Mouse (Mus musculus) right cerebral cortex, postnatal 10 days (tissue): ENCODE results near the gene Cenpq.

Experiments used
- DNase-seq, 2 experiments: peaks; one replicate each; pipeline ENCODE4 v3.0.0; 2021; ENCODE audit warnings: low spot score in 2 of 2

Gene Cenpq

DNA sequence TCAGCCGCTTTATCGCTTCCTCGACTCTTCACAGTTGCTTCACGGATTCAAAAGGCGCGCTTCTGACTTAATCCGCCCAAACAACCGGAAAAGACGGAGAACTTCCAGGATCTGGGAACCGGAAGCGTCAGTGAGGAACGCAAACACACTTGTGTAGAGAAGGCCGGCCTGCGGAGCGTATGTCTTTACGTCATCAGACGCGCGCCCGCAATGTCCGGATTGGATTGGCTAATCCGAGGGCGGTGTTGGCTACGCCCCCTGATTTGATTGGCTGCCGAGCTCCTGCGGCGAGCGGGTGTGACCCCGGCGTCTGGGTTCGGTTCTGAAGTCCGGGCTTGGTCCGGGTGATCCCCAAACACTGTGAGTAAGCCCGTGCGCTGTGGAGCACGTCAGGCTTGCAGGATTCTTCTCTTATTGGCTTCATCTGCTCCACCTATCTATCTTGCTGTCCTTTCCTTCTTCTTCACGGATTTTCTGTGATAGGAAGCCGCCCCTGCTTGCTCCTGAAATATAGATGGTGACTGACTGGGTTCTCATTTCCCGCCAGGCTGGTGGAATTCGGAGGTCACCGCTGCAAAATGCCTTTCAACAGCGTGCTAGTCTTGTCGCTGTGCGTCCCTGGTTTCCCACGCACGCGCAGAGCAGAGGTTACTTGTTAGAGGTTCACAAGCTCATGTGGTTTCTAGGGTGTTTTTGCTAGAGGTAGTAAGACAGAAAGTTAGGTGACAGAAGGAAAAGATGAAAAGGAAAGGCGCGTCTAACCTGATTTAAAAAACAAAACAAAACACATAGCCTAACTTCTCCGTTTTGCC is at the start of gene Cenpq, which contains the start of gene Mut:
Cenpq (minus strand) TSS at position 628 of the 812 bp plus-strand sequence.
Mut (plus strand) TSS at position 266 of the 812 bp plus-strand sequence.
- DNase-seq: peak; percentile 99 to 100

- DNase-seq: no peak
These were observed 43.1 kb upstream of the Cenpq start for GRCm38 (mm10) chr17:40977914-40978313.

DNA sequence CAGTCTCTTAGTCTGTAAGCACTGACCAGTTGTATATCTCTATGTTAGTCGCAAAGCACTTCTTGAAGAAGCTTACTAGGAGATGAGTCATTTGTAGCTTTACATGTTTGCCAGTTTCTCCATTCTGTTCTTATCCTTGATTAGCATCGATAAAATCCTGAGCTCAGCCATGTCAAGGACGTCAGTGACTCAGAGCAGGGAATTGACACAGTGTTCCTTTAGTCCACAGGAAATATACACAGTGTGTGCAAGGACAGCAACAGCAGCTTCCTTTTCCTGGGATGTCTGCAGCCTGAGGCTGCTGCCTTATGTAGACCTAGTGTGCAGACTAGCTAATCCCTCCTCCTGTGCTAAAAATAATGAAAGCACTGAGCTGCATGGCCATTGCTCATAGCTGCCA is 13.7 kb upstream of the Cenpq start:
- DNase-seq: no peak

GRCm38 (mm10) chr17:40933985-40934384 is 862 bp downstream of the Cenpq start:
- DNase-seq: peak in 1 of 2 experiments; percentile 19

- no peak for DNase-seq
These were observed 19.3 kb downstream of the Cenpq start for GRCm38 (mm10) chr17:40915499-40915898.

- no peak for DNase-seq
These were observed 20.6 kb downstream of the Cenpq start, which contains the start of gene Glyatl3 for GRCm38 (mm10) chr17:40914250-40914649. Glyatl3 (minus strand) TSS chr17:40914350.

DNA sequence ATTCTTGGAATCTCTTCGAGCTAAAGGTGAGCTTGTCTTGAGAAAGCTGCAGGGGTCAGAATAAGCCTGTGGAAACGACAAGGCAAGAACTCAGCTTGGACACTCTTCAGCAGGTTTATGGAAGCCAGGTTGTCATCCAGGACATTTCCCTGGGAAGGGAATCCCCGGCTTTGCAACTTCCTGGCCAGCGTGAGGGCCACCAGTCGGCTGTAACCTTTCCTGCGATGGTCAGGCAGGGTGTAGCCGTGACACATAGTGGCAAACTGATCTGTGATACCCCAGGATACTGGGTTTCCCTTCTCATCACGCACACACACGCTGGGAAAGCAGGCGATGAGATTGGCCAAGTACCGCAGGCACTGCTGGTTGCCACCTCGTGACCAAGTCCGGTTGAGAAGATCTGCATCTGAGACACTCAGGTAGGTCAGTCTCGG is 30.1 kb downstream of the Cenpq start:
- peak in 1 of 2 experiments; percentile 20 for DNase-seq

- no peak for DNase-seq
These were observed 30.7 kb downstream of the Cenpq start for GRCm38 (mm10) chr17:40904056-40904597.

DNA sequence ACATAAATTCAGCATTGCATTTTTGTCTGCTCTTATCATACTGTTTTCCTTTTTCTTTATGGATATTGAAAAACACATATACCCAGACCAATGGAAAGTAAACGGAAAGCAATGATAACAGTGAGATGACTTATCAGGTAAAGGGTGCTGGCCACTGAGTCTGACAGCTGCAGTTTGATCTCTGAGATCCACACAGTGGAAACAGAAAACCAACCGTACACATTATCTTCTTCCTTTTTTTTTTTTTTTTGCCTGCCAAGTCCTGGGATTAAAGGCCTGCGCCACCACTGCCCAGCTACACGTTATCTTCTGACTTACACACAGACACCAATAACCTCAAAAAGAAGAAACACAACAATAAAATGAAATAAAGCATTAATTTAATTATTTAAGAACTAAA is 31.5 kb downstream of the Cenpq start:
- DNase-seq: no peak

- DNase-seq: no peak
These were observed 35.0 kb downstream of the Cenpq start for GRCm38 (mm10) chr17:40899783-40900363.

- DNase-seq: no peak
These were observed 38.0 kb downstream of the Cenpq start for GRCm38 (mm10) chr17:40896863-40897262.

- no peak for DNase-seq
These were observed 46.9 kb downstream of the Cenpq start for GRCm38 (mm10) chr17:40887849-40888536.

GRCm38 (mm10) chr17:40885155-40885554 is 49.7 kb downstream of the Cenpq start:
- no peak for DNase-seq

DNA sequence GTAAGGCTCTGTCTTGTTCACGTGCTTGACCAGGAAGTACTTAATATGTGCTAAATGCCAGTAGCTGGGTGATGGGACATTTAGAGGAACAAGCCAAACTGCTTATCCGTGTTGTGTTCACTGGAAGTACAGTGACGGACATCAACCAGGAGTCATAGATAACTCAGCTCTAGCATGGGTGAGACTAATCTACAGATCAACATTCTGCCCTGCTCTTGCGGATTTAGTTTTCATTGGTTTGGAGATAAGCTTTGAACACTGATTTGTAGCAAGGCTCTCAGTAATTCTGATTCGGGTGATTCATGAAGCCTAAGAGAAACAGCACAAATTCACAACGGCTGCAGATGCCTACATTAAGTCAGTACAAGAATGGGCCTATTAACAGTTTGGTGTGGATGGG is 52.7 kb downstream of the Cenpq start:
- no peak for DNase-seq

DNA sequence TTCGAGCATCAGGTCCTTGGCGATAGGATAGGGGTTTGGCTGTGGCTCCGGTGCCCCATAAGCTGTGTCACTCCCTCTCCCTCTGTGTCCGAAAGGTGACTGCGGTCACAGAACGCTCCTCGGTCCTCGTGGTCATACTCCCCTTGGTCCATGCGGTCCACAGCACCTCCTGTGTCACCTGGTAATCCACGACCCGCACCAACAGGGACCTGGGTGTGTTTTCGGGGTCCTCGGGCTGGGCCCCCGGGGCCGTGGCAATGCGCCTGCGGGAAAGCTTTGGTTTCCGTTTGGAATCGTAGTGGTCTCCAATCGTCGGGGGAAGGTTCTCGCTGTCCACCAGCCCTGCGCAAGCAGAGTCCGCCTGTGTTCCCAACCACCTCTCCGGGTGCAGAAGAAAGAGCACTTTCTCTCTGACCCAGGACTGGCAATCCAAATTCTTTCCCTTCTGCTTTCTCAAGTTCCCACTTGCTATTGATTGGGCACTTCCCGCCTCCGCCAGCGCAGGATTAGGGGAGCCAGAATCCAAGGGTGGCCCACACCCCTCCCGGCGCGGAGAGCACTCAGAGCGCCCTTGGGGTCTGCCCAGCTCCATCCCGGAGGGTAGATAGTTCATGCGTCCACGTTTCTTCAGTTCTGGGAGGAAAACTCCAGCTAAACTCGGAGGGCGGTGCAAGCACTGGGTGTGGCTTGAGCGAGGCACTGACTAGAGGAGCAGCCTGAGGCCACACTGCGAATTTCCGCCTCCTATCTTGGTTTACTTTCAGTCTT is 54.7 kb downstream of the Cenpq start, which contains the start of gene 9130008F23Rik:
9130008F23Rik (minus strand) TSS at position 636 of the 768 bp plus-strand sequence.
- DNase-seq: peak; percentile 22 to 26

GRCm38 (mm10) chr17:40879528-40879923 is 55.3 kb downstream of the Cenpq start:
- DNase-seq: no peak

DNA sequence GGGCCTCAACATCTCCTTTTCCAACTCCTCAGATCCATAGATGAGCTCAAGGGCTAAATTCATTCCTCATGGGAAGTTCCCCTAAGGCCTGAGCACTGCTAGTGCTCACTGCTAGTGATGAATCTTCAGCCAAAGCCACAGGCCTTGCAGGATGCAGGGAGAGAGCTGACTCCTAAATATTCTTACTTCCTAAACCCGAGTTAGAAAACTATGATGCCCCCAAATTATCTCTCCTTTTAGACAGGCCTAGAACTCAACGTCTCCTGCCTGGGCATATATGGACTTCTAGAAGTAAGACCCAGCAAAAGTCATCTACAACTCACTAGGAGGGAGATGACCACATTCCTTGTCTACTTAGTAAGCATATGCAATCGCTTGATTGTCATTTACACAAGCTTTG is 57.1 kb downstream of the Cenpq start:
- no peak for DNase-seq

DNA sequence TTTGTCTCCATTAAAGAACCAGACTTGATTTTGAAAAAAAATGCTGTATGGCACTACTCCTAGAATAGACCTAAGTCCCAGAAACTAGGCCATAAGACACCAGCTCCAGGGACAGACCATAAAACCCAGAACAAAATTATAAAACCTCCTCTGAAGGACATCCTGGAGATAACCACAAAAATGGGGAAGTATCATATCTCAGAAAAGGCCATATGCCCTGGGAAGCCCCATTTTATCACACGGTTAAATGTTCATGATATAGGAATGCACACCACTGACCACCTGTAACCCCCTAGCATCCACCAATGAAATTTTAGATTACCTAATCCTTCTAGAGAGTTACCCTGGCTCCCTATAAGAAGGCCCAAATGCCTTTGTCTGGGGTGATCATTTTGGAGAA is 59.3 kb downstream of the Cenpq start:
- DNase-seq: no peak

DNA sequence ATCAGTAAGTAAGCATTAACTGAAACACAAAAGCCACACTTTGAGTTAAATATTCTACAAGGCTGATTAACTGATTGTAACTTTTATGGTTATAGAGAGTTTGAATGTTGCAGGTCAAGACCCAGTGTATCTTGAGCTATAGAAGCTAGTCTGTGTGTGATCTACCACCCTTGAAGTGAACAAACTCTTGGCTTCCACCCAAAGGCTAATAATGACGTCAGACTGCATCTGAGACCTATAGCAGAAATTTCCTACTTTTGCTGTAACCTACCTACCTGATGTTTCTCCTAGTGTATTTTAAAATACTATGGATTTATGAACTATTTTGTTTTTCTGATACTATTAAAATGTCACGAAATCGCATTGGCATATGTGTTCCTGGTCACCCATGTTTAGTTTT is 60.1 kb downstream of the Cenpq start:
- no peak for DNase-seq

- no peak for DNase-seq
These were observed 61.2 kb downstream of the Cenpq start for GRCm38 (mm10) chr17:40873582-40874011.
